Mouse (Mus musculus) CD8-positive naive resting alpha-beta T cell, adult 57 days (primary cell): ENCODE measurements around the gene Higd1b. TPM values are rescaled to one million over a fixed set of nuclear protein-coding genes. Genes with fewer than 3 reads are reported as not detected.

Experiments used
- total RNA-seq: library from RNA; stranded (reverse); gene quantifications from one replicate; pipeline ENCODE4 v1.2.4, GENCODE M21; 2023

The Higd1b gene
- not detected for total RNA-seq

DNA sequence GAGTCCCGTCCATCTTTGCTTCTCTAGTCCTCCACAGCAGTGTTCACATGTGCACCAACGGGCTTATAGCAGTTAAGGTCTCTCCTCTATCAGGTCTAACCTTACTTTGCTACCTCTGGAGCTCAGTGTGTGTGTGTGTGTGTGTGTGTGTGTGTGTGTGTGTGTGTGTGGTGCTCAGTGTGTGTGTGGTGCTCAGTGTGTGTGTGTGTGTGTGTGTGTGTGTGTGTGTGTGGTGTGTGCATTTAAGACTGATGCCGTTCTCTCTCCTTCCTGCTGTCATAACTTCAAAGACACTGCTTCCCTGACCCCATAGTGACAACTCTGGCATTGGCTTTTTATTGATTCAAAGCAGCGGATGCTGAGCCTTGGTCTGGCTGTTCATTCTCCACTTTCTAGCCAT is at the start of gene Higd1b:
Higd1b (plus strand) TSS at position 301 of the 400 bp plus-strand sequence.

DNA sequence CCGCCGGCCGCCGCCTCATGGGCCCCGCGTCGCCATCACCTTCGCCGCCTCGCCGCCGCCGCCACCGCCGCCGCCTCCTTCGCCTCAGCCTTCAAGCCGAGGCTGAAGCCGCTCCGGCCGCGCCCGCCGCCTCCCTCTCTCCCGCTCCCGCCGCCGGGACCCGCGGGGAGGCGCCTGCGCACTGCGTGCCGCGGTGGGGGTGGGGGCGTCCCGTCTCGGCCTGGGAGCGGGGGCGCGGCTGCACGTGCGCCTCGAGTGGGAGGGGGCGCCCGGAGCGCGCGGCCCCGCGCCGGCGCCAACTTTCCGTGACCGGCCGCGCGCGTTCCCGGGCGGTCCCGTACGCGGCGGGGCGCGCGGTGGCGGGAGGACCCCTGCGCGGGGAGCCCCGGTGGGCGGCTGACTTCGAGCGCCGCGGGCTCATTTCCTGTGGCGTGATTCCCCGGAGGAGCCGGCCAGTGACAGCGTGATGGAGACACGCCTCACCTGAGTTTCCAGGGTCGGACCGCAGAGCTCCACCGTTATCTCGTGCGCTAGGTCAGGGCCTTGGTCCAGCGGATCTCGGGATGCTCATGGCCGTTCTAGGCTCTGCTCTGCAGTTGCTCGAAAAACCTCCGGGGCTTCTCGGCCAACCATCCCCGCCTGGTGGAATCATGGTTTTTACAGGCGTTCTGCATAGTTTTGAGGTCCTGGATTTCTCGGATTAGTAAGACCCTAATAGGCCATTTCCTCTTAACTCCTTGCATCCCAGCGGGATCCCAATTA is 16.4 kb upstream of the Higd1b start, which contains the start of gene Gjc1:
Gjc1 (minus strand) TSS at position 680 of the 762 bp plus-strand sequence.

DNA sequence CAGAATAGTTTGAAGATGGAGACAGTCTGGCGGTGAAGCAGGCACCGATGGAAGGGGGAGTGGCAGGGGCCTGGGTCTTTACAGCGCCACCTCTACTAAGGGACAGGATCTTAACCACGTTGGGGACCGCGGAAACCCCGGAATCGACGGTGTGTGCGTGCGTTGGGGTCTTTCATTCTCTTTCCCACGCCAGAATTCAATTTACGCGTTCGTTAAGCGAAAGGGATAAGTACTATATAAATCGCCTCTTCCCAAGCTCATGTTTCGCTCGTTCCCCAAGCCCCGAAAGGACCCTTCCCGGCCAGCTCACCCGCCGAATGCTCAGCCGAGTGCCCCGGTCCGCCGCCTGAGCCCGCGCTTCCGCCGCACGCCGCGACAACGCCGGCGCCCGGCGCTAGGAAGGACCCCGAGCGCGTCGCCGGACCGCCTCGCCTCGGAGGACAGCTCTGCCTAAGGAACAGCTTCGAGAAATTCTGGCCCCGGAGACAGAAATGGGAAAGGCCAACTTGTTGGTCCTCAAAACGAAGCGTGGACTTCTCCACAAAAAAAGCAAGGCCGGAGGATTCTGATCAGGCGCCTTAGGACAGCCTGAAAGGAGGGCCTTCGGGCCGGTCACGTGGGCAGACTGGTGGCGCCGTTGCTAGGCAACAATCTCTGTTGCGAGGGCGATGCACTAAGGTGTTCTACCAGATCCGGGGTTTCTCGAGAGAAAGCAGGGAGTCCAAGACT is 45.1 kb downstream of the Higd1b start, which contains the start of the genes Eftud2 and Ccdc103:
Eftud2 (minus strand) TSS at position 401 of the 729 bp plus-strand sequence.
Ccdc103 (plus strand) TSS at position 620 of the 729 bp plus-strand sequence.

DNA sequence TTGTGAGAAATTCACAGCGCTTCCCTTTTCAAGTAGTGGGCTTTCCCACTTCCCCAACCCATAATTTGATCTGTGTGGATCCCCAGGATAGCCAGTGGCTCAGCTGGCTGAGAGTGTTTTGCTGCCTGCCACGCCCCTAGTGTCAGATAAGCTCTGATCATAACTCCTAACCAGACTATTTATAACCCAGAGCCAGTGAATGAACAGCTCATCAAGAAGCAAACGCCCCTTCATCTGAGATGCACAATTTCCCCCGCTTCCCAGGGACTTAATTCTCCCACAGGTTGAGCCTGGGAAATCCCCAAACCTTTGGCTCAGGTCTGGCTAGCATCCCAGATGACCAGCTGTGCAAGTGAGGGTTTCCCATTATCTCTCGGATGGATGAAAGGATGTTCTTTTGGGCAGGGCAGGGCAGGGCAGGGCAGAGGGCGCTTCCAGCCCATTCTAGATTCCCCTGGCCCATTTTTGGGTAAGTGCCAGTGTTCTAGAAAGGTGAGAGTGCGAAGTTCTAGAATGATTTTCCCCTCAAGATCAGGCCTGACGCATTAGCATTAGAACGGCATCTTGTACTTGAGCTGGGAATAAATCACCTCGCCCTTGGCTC is 49.1 kb downstream of the Higd1b start, which contains the start of gene Fam187a:
Fam187a (plus strand) TSS at position 554 of the 604 bp plus-strand sequence.

Other genes starting within 250 kb of the Higd1b start
- not detected for gene Fzd2, start 231.5 kb upstream of the Higd1b start, total RNA-seq
- not detected for gene Meioc, start 172.1 kb upstream of the Higd1b start, total RNA-seq
- gene Ccdc43, start 138.1 kb upstream of the Higd1b start, total RNA-seq, result 37.7 TPM
- gene Adam11, start 74.4 kb upstream of the Higd1b start, total RNA-seq, result 2.5 TPM
- gene Gjc1, start 16.1 kb upstream of the Higd1b start, total RNA-seq, result not detected
- gene Eftud2, start 45.1 kb downstream of the Higd1b start, total RNA-seq, result 149 TPM
- gene Ccdc103, start 45.4 kb downstream of the Higd1b start, total RNA-seq, result not detected
- not detected for gene Fam187a, start 49.3 kb downstream of the Higd1b start, total RNA-seq
- gene Gfap, start 65.1 kb downstream of the Higd1b start, total RNA-seq, result not detected
- 0.24 TPM for gene Kif18b, start 89.3 kb downstream of the Higd1b start, total RNA-seq
- gene C1ql1, start 110.8 kb downstream of the Higd1b start, total RNA-seq, result not detected
- 63.5 TPM for gene Nmt1, start 192.3 kb downstream of the Higd1b start, total RNA-seq
- 15.8 TPM for gene Dcakd, start 192.5 kb downstream of the Higd1b start, total RNA-seq